ENCODE assay signal across 8 mouse cellular contexts in the genomic region with DNA sequence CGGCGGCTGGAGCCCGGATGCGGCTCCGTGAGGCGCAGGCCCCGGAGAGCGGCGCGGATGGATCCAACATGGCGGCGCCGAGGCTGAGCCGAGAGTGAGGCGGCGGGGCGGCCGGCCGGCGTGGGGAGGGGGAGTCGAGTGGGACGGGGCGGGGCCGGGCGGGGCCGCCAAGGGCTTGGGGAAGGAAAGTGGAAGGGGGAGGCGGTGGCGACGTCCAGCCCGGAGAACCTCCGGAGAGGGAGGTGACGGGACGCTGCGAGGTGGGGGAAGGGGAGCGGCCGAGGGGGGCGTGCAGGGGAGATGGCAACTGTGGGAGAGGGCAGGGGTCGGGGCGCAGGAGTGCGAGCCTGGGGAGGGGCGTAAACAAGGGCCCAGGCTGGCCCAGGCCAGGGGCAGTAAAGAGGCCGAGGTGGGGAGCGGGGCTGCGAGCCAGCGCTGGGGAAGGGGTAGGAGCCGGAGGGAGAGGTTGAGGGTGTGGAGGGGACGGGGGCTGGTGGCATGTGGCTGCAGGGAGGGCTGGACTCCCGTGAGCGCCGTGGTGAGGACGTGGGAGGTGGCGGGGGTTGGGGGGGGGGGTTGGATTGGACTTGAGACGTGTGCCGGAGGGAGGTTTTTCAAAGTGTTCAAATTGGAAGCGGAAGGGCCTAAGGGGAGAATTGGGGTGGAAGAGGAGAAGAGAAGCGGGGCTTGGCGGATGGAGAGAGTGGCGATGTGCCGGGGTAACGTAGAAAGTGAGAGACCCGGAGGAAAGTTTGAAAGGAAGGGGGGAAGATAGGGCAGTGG. TPM values are rescaled to one million over a fixed set of nuclear protein-coding genes. Genes with fewer than 3 reads are reported as not detected.
DNase-seq lines count a peak whose midpoint lies in the region; ATAC-seq lines count a peak whose summit lies in the region.

No protein-coding gene starts in this region.

- peaks cover 17% of the 10 kb centered on the region for H3K36me3 ChIP-seq in heart, embryonic 12.5 days
- peaks cover 5% of the 10 kb centered on the region; the same call in 1 of the 2 replicates for H3K36me3 ChIP-seq in midbrain, embryonic 12.5 days

- H3K27ac ChIP-seq in heart, embryonic 12.5 days (ENCODE audit: poor library complexity, severe bottlenecking), result peak overlapping the region; percentile 98
- peak overlapping the region; percentile 98 for H3K27ac ChIP-seq in midbrain, embryonic 12.5 days (replicated peaks)

- DNase-seq in heart, adult 8-10 months (ENCODE audit: low spot score), result peak; percentile 24
- no peak for DNase-seq in heart, postnatal 10 days
- DNase-seq in ES-CJ7 (ENCODE audit: low read depth, low spot score), result peak; percentile 89
- DNase-seq in cerebellum, postnatal 4 days (ENCODE audit: low spot score in 2 of 2), result peak; percentile 58 to 84
- DNase-seq in kidney, postnatal 36 days, result peak; percentile 32 to 88
- DNase-seq in thymus, postnatal 0 days (ENCODE audit: low spot score), result peak; percentile 35

- intact Hi-C loops in heart, postnatal 10 days (cut with DNase I), result loop anchor here (2.0 kb wide), 1 partner anchor 35 kb away; the partner anchor contains the start of gene Ufc1

- H3K27me3 ChIP-seq in heart, embryonic 12.5 days (replicated peaks), result no peaks in the 10 kb centered on the region
- no peaks in the 10 kb centered on the region for H3K27me3 ChIP-seq in midbrain, embryonic 12.5 days

- peaks cover 40% of the 10 kb centered on the region for H3K4me1 ChIP-seq in heart, embryonic 12.5 days (replicated peaks)
- H3K4me1 ChIP-seq in midbrain, embryonic 12.5 days, result peaks cover 38% of the 10 kb centered on the region

- peak overlapping the region; percentile 90 for H3K4me3 ChIP-seq in heart, embryonic 12.5 days
- H3K4me3 ChIP-seq in midbrain, embryonic 12.5 days, result peak overlapping the region; percentile 88

- peak overlapping the region; percentile 99 for H3K4me2 ChIP-seq in heart, embryonic 12.5 days
- peak overlapping the region; percentile 78 for H3K4me2 ChIP-seq in midbrain, embryonic 12.5 days (replicated peaks)

- H3K9me3 ChIP-seq in heart, embryonic 12.5 days (replicated peaks), result no peaks in the 10 kb centered on the region
- H3K9me3 ChIP-seq in midbrain, embryonic 12.5 days, result no peaks in the 10 kb centered on the region

- peak overlapping the region; percentile 95 for H3K9ac ChIP-seq in heart, embryonic 12.5 days
- peak overlapping the region; percentile 85 for H3K9ac ChIP-seq in midbrain, embryonic 12.5 days (replicated peaks)

- WGBS in heart, embryonic 12.5 days, result under 1% methylated on average over 57 of the region's 61 CpGs
- WGBS in midbrain, embryonic 12.5 days, result 1% methylated on average over 54 of the region's 61 CpGs

- peak; percentile 90 for ATAC-seq in heart, embryonic 12.5 days (ENCODE audit: insufficient number of reproducible peaks, low FRiP score)
- peak; percentile 90 for ATAC-seq in midbrain, embryonic 12.5 days (ENCODE audit: low FRiP score, low read depth)

RNA-seq across cellular contexts. Expression of gene Dedd, which starts 0.7 kb away (rescaled TPM):
- 10 to 100 TPM; 21.2 to 26.1 (median 21.9) TPM for total RNA-seq in heart, adult 8-10 months (2022)
- total RNA-seq in heart, postnatal 10 days (2021), result 10 to 100 TPM; 23.6 to 26.3 TPM
- polyA plus RNA-seq in heart, embryonic 12.5 days (2016; fragmentation: Nextera tagmentation; extraction: Ambion mirVana), result 38.6 and 43.3 TPM in 2 replicates
- polyA plus RNA-seq in midbrain, embryonic 12.5 days (2016; fragmentation: Nextera tagmentation; extraction: Ambion mirVana), result 49.3 and 51.9 TPM in 2 replicates
- polyA plus RNA-seq in thymus, postnatal 0 days (2015; fragmentation: Nextera tagmentation; extraction: Ambion mirVana), result 44.2 and 47.8 TPM in 2 replicates

RNA-seq across cellular contexts. Expression of gene Nit1, which starts 15.8 kb away (rescaled TPM):
- 10 to 100 TPM; 26.9 to 36.8 (median 29.4) TPM for total RNA-seq in heart, adult 8-10 months (2022)
- 10 to 100 TPM; 20.9 to 22.1 TPM for total RNA-seq in heart, postnatal 10 days (2021)
- 31.9 and 33.9 TPM in 2 replicates for polyA plus RNA-seq in heart, embryonic 12.5 days (2016; fragmentation: Nextera tagmentation; extraction: Ambion mirVana)
- 45.9 and 49.7 TPM in 2 replicates for polyA plus RNA-seq in midbrain, embryonic 12.5 days (2016; fragmentation: Nextera tagmentation; extraction: Ambion mirVana)
- polyA plus RNA-seq in thymus, postnatal 0 days (2015; fragmentation: Nextera tagmentation; extraction: Ambion mirVana), result 39.0 and 44.0 TPM in 2 replicates

RNA-seq across cellular contexts. Expression of gene Pfdn2, which starts 15.8 kb away (rescaled TPM):
- total RNA-seq in heart, adult 8-10 months (2022), result 100 to 1,000 TPM in 1 of 4 experiments, 10 to 100 TPM in 3; 55.3 to 103 (median 78.2) TPM
- total RNA-seq in heart, postnatal 10 days (2021), result 10 to 100 TPM; 73.4 to 73.9 TPM
- 96.8 and 111 TPM in 2 replicates for polyA plus RNA-seq in heart, embryonic 12.5 days (2016; fragmentation: Nextera tagmentation; extraction: Ambion mirVana)
- 140 and 149 TPM in 2 replicates for polyA plus RNA-seq in midbrain, embryonic 12.5 days (2016; fragmentation: Nextera tagmentation; extraction: Ambion mirVana)
- polyA plus RNA-seq in thymus, postnatal 0 days (2015; fragmentation: Nextera tagmentation; extraction: Ambion mirVana), result 87.5 and 92.2 TPM in 2 replicates

RNA-seq across cellular contexts. Expression of gene Klhdc9, which starts 31.0 kb away (rescaled TPM):
- total RNA-seq in heart, adult 8-10 months (2022), result under 1 TPM in 1 of 4 experiments, not detected in 3; 0.16 TPM
- total RNA-seq in heart, postnatal 10 days (2021), result under 1 TPM; 0.60 to 0.65 TPM
- polyA plus RNA-seq in heart, embryonic 12.5 days (2016; fragmentation: Nextera tagmentation; extraction: Ambion mirVana), result 0.46 and 0.74 TPM in 2 replicates
- 1.9 and 2.3 TPM in 2 replicates for polyA plus RNA-seq in midbrain, embryonic 12.5 days (2016; fragmentation: Nextera tagmentation; extraction: Ambion mirVana)
- 0.76 and 1.4 TPM in 2 replicates for polyA plus RNA-seq in thymus, postnatal 0 days (2015; fragmentation: Nextera tagmentation; extraction: Ambion mirVana)

RNA-seq across cellular contexts. Expression of gene Ufc1, which starts 34.8 kb away (rescaled TPM):
- 10 to 100 TPM; 88.2 to 96.3 (median 90.7) TPM for total RNA-seq in heart, adult 8-10 months (2022)
- 100 to 1,000 TPM; 101 to 112 TPM for total RNA-seq in heart, postnatal 10 days (2021)
- polyA plus RNA-seq in heart, embryonic 12.5 days (2016; fragmentation: Nextera tagmentation; extraction: Ambion mirVana), result 84.1 and 86.2 TPM in 2 replicates
- 106 TPM in 2 replicates for polyA plus RNA-seq in midbrain, embryonic 12.5 days (2016; fragmentation: Nextera tagmentation; extraction: Ambion mirVana)
- polyA plus RNA-seq in thymus, postnatal 0 days (2015; fragmentation: Nextera tagmentation; extraction: Ambion mirVana), result 109 and 111 TPM in 2 replicates

Comparison
In these comparisons a context has a peak if more than half of its experiments do, and no peak if none do; other contexts are left out.
1. DNase-seq: peak in heart, adult 8-10 months (single experiment), ES-CJ7 (single experiment), cerebellum, postnatal 4 days (2 of 2), kidney, postnatal 36 days (2 of 2) and thymus, postnatal 0 days (single experiment); none in heart, postnatal 10 days (0 of 2).